Mouse (Mus musculus) megakaryocyte, embryonic 14.5 days (primary cell): ENCODE data around the gene Sertad4.

ENCODE experiments used
- FLI1 ChIP-seq: IDR thresholded peaks from 2 replicates; pipeline ENCODE4 v1.6.1; 2012; ENCODE audit warnings: low read length, inconsistent platforms, mixed read lengths
- GATA1 ChIP-seq: IDR thresholded peaks from 3 replicates; pipeline ENCODE4 v1.6.1; 2012; ENCODE audit warnings: mixed read lengths, low read length, inconsistent platforms, borderline replicate concordance

- no peak for TF ChIP-seq FLI1
- no peak for TF ChIP-seq GATA1
Observed at GRCm38 (mm10) chr1:192800338-192800737, 55.2 kb downstream of the Sertad4 start.
